Mouse (Mus musculus) liver, embryonic 14.5 days (tissue): Measurements from ENCODE around the gene Adam12. TPM values are rescaled to one million over a fixed set of nuclear protein-coding genes. Genes with fewer than 3 reads are reported as not detected.

Experiments
- ATAC-seq: fragments of 200-750 bp; cut with Nextera tagmentation; 2 replicates; pipeline ENCODE4 v1.8.0; 2017; ENCODE audit warnings: moderate number of reproducible peaks, mild to moderate bottlenecking, moderate library complexity; ENCODE audit not compliant: insufficient read depth
- DNase-seq, 3 experiments: peaks; one replicate each; pipeline ENCODE4 v3.0.0-alpha.2; 2012 to 2013; ENCODE audit warnings: low read depth in 3 of 3, low spot score in 3 of 3
- H3K27ac ChIP-seq: fragments of 300-500 bp; sonication (generic); 2 replicates; pipeline ENCODE4 v1.5.1; 2014; ENCODE audit warnings: moderate library complexity, mild to moderate bottlenecking, control low read depth, inconsistent platforms
- H3K27me3 ChIP-seq: fragments of 300-500 bp; sonication (generic); 2 replicates; pipeline ENCODE4 v1.6.1; 2014; ENCODE audit warnings: mild to moderate bottlenecking, low read length, moderate library complexity; ENCODE audit not compliant: control insufficient read depth, insufficient read depth
- H3K36me3 ChIP-seq: fragments of 300-500 bp; sonication (generic); replicated peaks from 2 replicates; pipeline ENCODE4 v1.6.1; 2014; ENCODE audit warnings: low read depth; ENCODE audit not compliant: control insufficient read depth, insufficient read depth
- H3K4me1 ChIP-seq, 2 experiments: fragments of 200-500 bp in 1 of 2; fragments of 300-500 bp in 1 of 2; sonication (generic) in 1 of 2; replicated peaks; 2 replicates each; pipeline ENCODE4 v1.6.1; 2012 to 2014; ENCODE audit warnings: antibody characterized with exemption in 1 of 2, inconsistent platforms in 1 of 2, low read length in 1 of 2; ENCODE audit not compliant: control insufficient read depth in 2 of 2, insufficient read depth in 2 of 2
- H3K4me2 ChIP-seq: fragments of 300-500 bp; sonication (generic); 2 replicates; pipeline ENCODE4 v1.6.1; 2014; ENCODE audit warnings: low read depth, mild to moderate bottlenecking, control low read depth, moderate library complexity
- H3K4me3 ChIP-seq, 2 experiments: fragments of 200-500 bp in 1 of 2; fragments of 300-500 bp in 1 of 2; sonication (generic) in 1 of 2; 2 replicates each; pipeline ENCODE4 v1.5.1; 2012 to 2014; ENCODE audit warnings: low read depth in 2 of 2, low read length in 2 of 2, mild to moderate bottlenecking in 2 of 2, control low read depth in 1 of 2, inconsistent platforms in 1 of 2, moderate library complexity in 1 of 2; ENCODE audit not compliant: insufficient read depth in 1 of 2
- H3K9ac ChIP-seq: fragments of 300-500 bp; sonication (generic); replicated peaks from 2 replicates; pipeline ENCODE4 v1.6.1; 2014; ENCODE audit warnings: mild to moderate bottlenecking, control low read depth, moderate library complexity
- H3K9me3 ChIP-seq: fragments of 300-500 bp; sonication (generic); 2 replicates; pipeline ENCODE4 v1.6.1; 2016; ENCODE audit warnings: low read length, mixed read lengths; ENCODE audit not compliant: control insufficient read depth
- CTCF ChIP-seq: IDR thresholded peaks from 2 replicates; pipeline ENCODE4 v1.5.1; 2016; ENCODE audit warnings: antibody characterized with exemption, low read depth, control low read depth
- EP300 ChIP-seq: IDR thresholded peaks from 2 replicates; pipeline ENCODE4 v1.6.1; 2016; ENCODE audit warnings: antibody characterized with exemption, low read depth
- WGBS: fragments of 180-500 bp; shearing (Covaris S2); extraction: QIAGEN DNeasy Blood & Tissue Kit; methylation state at CpG from one replicate; pipeline ENCODE4 v1.1.7; 2014; ENCODE audit not compliant: insufficient replicate concordance; 5-methylcytosine and 5-hydroxymethylcytosine counted together
- polyA plus RNA-seq, 2 experiments: library from polyadenylated mRNA; depleted of rRNA in 1 of 2; stranded (reverse) in 1 of 2; unstranded in 1 of 2; fragments of >200 nt; fragmentation: Nextera tagmentation in 1 of 2; extraction: Ambion mirVana in 1 of 2; gene quantifications; 2 replicates each; pipeline versions ENCODE4 v1.2.1 to v1.2.3; 2012 to 2014

Adam12 gene
- polyA plus RNA-seq, 2 experiments = 1.9 TPM

GRCm38 (mm10) chr7:134146821-134147220 lies 85.1 kb downstream of the Adam12 start:
- Histone ChIP-seq H3K4me1 (no peaks in the 10 kb centered on the region), H3K36me3 (no peaks in the 10 kb centered on the region), H3K4me3 (no peak overlapping the region), H3K27ac (no peak overlapping the region), H3K4me2 (no peak overlapping the region), H3K27me3 (no peaks in the 10 kb centered on the region), H3K9ac (no peak overlapping the region), H3K9me3 (no peaks in the 10 kb centered on the region)
- ATAC-seq (no peak), DNase-seq (no peak)
- TF ChIP-seq CTCF (no peak), EP300 (no peak)
- 69% methylated on average over 2 of the region's 2 CpGs for whole genome bisulfite sequencing

- 75% methylated on average over 9 of the region's 9 CpGs for WGBS
- Histone ChIP-seq H3K4me2 (no peak overlapping the region), H3K27me3 (no peaks in the 10 kb centered on the region), H3K9ac (no peak overlapping the region), H3K9me3 (no peaks in the 10 kb centered on the region), H3K4me1 (no peaks in the 10 kb centered on the region), H3K4me3 (no peak overlapping the region), H3K36me3 (no peaks in the 10 kb centered on the region), H3K27ac (no peak overlapping the region)
- no peak for ATAC-seq
- no peak for DNase-seq
- TF ChIP-seq CTCF (no peak), EP300 (no peak)
Observed at GRCm38 (mm10) chr7:134144111-134144510, 87.8 kb downstream of the Adam12 start.

- no peaks in the 10 kb centered on the region for H3K9me3 ChIP-seq
- no peaks in the 10 kb centered on the region for H3K27me3 ChIP-seq
- DNase-seq = no peak
- no peak overlapping the region for H3K9ac ChIP-seq
- H3K27ac ChIP-seq = no peak overlapping the region
- no peaks in the 10 kb centered on the region for H3K4me1 ChIP-seq
- TF ChIP-seq CTCF (no peak), EP300 (no peak)
- 58% methylated on average over 4 of the region's 4 CpGs for WGBS
- no peak overlapping the region for H3K4me3 ChIP-seq
- H3K4me2 ChIP-seq = no peak overlapping the region
- no peaks in the 10 kb centered on the region for H3K36me3 ChIP-seq
- ATAC-seq = no peak
Observed at GRCm38 (mm10) chr7:134139291-134139949, 92.5 kb downstream of the Adam12 start.

GRCm38 (mm10) chr7:134132323-134132722 lies 99.6 kb downstream of the Adam12 start:
- Histone ChIP-seq H3K36me3 (no peaks in the 10 kb centered on the region), H3K4me1 (no peaks in the 10 kb centered on the region), H3K4me3 (no peak overlapping the region), H3K9me3 (no peaks in the 10 kb centered on the region), H3K27me3 (no peaks in the 10 kb centered on the region), H3K27ac (no peak overlapping the region), H3K4me2 (no peak overlapping the region), H3K9ac (no peak overlapping the region)
- DNase-seq = no peak
- 44% methylated on average over 2 of the region's 2 CpGs for WGBS
- no peak for ATAC-seq
- no peak for TF ChIP-seq EP300
- no peak for TF ChIP-seq CTCF

GRCm38 (mm10) chr7:134128087-134128522 lies 103.8 kb downstream of the Adam12 start:
- no peak for TF ChIP-seq CTCF
- TF ChIP-seq EP300 = no peak
- DNase-seq = no peak
- Histone ChIP-seq H3K9me3 (no peaks in the 10 kb centered on the region), H3K36me3 (no peaks in the 10 kb centered on the region), H3K4me1 (no peaks in the 10 kb centered on the region), H3K4me3 (no peak overlapping the region), H3K27ac (no peak overlapping the region), H3K9ac (no peak overlapping the region), H3K27me3 (no peaks in the 10 kb centered on the region), H3K4me2 (no peak overlapping the region)
- 61% methylated on average over 5 of the region's 5 CpGs for whole genome bisulfite sequencing
- ATAC-seq = no peak
